Mouse (Mus musculus) cerebellum, adult 18-20 months (tissue): ENCODE measurements around the gene Slc39a3.
A peak's percentile ranks its signal among the peaks of the same experiment; 100 is the strongest.
"Not testable (repeated sequence)": the region's sequence is repeated elsewhere in the genome, so short reads cannot be mapped to it uniquely, and the experiment has no call there.

Source experiments
- DNase-seq, 2 experiments: peaks; one replicate each; pipeline ENCODE4 v3.0.0; 2021

Gene Slc39a3

DNA sequence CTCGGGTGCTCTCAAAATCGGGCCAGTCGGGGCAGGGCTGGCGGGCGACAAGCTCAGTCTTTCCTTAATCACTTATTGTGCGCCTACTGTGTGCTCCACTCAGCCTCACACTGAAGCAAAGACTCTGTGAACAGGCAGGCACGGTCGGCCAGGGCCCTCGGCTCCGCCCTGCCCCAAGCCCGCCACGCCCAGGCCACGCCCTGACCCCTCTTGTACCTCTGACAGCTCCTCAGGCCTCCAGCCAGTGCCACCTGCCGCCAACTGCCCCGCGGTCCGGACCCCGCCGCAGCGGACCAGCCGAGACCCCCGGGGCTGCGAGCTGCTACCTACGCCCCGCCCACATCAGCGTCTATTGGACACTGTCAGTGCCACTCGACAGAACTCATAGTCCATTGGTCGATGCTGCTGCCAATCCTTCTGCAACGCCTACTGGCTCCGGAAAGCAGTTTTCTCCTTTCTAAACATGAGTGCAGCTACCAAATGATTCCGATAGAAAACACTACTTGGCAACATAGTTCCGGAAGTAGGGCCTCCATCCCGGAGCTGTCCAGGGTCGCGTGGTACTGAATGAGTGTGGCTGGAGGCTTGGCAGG, at the start of gene Slc39a3:
Slc39a3 (minus strand) TSS at position 439 of the 593 bp plus-strand sequence.
- DNase-seq, result peak; percentile 96 to 100

DNA sequence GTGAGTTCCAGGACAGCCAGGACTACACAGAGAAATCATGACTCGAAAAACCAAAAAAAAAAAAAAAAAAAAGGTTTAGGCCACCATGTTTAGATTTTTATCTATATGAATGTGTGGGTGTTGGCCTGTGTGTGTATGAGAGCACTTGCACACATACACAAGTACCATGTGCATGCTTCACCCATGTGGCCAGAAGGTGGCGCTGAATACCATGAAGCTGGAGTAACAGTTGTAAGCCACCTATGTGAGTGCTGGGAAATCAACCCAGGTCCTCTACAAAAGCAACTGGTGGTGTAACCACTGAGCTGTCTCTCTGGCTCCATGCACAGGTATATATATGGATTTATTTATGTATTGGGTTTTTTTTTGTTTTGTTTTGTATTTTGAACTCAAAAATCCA, 49.8 kb upstream of the Slc39a3 start:
- no peak for DNase-seq

GRCm38 (mm10) chr10:81082168-81082960, 45.1 kb upstream of the Slc39a3 start:
- DNase-seq, result peak; percentile 73 to 85

DNA sequence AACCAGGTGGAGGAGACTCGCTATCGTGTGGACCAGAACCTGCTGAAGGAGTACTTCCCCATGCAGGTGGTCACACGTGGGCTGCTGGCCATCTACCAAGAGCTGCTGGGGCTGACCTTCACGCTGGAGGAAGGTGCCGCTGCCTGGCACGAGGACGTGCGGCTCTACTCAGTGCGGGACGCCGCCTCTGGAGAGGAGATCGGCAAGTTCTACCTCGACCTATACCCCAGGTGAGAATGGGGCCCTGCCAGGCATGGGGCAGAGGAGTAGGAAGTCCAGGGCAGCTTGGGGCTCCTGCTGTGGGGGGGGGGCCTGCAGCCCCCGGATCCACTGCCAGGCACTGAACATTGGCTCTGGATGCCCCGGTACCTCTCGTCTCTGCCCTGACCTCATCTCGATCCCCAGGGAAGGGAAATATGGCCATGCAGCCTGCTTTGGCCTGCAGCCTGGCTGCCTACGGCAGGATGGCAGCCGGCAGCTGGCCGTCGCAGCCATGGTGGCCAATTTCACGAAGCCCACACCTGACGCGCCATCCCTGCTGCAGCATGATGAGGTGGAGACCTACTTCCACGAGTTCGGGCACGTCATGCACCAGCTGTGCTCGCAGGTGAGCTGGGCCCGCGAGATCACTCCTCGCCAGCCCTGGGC, 42.9 kb upstream of the Slc39a3 start:
- peak; percentile 43 to 48 for DNase-seq

DNA sequence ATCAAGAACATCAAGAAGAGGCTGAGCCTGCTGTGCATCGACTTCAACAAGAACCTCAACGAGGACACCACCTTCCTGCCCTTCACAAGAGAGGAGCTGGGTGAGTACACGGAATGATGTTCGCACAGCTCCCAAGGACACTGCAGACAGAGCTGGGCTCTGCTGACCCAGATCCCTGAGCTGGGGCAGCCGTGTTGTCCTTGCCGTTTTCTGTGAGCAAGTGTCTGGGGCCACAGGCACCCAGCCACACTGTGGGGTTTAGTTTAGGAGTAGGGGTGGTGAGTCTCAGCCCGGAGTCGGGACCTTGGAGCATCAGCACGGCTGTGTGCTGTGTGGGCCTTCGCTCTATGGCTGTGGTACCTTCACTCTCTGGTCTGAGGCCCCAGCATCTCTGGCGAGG, 40.7 kb upstream of the Slc39a3 start:
- DNase-seq, result no peak

- DNase-seq, result no peak
These were observed 39.1 kb upstream of the Slc39a3 start for GRCm38 (mm10) chr10:81076356-81076755.

DNA sequence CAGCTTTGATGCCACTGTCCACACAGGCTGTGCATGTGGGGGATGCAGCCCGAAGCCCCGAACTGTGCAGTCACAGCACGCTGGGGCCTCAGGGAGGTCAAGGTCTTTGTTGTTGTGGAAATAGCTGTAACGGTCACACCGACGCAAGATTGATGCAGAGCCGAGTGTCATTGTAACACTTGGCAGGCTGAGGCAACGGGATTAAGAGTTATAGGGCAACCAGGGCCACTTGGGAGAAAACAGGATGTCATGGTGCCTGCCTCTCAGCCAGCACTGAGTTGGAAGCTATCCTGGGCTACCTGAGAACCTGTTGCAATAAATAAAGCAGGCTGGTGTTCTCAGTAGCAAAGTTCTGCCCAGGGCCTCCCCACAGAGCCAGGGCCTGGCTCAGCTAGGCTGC, 38.5 kb upstream of the Slc39a3 start:
- DNase-seq, result no peak

- DNase-seq, result no peak
These were observed 36.2 kb upstream of the Slc39a3 start for GRCm38 (mm10) chr10:81073464-81073863.

DNA sequence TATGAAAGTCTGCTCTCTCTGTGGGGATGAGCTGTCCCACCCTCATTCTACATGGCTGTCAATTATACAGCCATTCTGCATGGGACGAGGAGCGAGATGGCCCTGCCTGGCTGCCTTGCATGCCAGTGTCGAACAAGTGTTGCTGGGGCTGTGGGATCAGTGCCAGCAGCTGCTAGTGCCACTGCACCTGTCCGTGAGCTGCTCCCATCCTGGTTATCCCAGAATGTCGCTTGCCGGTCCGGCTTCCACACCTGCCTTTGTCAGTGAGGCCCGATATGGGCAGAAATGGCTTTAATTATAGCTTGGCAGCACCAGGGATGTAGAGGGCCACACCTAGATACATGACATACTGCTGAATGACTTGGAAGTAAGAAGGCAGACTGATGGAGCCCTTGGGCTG, 35.1 kb upstream of the Slc39a3 start:
- no peak for DNase-seq

- DNase-seq, result peak; percentile 98 to 99
These were observed 32.6 kb upstream of the Slc39a3 start, which contains the start of gene Thop1 for GRCm38 (mm10) chr10:81069836-81070235. Gene Thop1 (plus strand): TSS chr10:81070035.

DNA sequence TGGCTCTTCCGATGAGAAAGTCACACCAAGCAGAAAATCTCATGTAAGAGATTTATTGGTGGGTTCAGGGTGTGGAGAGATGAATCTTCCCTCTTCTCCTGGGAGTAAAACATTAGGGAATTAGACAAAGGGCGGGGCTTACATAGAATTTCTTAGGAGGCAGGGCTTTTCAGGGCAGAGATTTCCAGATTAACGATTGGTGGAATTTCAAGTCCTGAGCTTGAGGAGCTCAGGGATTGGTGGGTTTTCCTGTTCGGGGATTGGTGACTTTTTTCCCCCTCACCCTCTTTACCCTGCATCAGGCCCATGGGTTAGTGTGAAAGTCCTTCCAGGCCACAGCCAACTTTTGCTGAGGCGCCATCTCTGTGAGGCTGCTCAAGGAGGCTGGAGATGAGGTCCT, 31.5 kb upstream of the Slc39a3 start:
- DNase-seq, result no peak

DNA sequence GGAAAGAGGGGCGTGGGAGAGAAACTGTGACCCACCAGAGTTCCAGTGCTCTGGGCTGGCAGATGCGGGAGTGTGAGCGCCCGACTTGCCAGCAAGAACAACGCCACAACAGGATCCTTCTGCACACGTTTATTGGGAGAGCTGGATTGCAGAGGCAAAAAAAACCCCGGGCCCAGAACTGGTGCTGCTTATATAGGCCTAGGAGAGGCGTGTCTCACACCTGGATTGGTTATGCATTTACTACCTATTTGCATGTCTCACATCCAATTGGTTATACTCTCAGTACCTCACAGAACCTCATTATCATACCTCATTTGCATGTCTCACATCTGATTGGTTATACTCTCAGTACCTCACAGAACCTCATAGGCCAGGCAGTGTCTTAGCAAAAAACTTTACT, 27.3 kb upstream of the Slc39a3 start:
- DNase-seq, result not testable (repeated sequence)

GRCm38 (mm10) chr10:81062710-81063109, 25.5 kb upstream of the Slc39a3 start:
- no peak for DNase-seq

- peak; percentile 99 to 100 for DNase-seq
These were observed 22.6 kb upstream of the Slc39a3 start, which contains the start of gene Sgta for GRCm38 (mm10) chr10:81059603-81060543. Gene Sgta (minus strand): TSS chr10:81060181.

- DNase-seq, result no peak
These were observed 21.7 kb upstream of the Slc39a3 start for GRCm38 (mm10) chr10:81058896-81059295.

DNA sequence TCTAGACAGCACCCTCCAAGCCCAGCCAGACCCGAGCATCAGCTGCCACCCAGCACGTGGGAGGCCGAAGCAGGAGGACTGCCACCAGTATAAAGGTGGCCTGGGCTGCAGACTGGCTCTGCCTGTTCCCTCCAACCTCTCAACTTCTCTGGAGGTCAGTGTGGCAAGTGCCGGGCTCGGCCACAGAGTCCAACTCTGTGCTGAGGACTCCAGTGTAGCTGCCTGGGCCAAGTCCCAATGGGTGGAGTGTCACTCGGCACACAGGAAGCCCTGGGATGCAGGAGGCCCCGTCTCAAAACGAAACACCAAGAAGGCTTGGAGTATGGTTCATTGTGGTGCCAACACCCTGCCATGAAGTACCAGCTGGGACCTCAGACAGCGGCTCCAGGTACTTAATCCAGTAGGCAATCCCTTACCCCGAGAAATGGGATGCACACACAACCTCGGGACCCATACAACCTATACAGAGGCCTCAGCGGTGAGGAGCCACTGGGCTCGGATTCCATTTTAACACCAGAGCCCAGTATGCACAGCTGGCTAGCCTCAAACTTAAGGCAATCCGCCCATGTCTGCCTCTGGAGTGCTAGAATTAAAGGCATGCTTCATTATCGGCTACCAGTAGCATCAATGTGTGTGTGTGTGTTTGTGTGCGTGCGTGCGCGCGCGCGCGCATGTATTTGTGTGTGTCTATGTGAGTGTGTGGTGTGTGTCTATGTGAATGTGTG, 20.3 kb upstream of the Slc39a3 start:
- no peak for DNase-seq

GRCm38 (mm10) chr10:81055802-81056340, 18.6 kb upstream of the Slc39a3 start:
- DNase-seq, result not testable (repeated sequence)

GRCm38 (mm10) chr10:81055169-81055568, 17.9 kb upstream of the Slc39a3 start:
- no peak for DNase-seq

GRCm38 (mm10) chr10:81052577-81052976, 15.4 kb upstream of the Slc39a3 start:
- no peak for DNase-seq

GRCm38 (mm10) chr10:81051133-81051532, 13.9 kb upstream of the Slc39a3 start:
- DNase-seq, result no peak

DNA sequence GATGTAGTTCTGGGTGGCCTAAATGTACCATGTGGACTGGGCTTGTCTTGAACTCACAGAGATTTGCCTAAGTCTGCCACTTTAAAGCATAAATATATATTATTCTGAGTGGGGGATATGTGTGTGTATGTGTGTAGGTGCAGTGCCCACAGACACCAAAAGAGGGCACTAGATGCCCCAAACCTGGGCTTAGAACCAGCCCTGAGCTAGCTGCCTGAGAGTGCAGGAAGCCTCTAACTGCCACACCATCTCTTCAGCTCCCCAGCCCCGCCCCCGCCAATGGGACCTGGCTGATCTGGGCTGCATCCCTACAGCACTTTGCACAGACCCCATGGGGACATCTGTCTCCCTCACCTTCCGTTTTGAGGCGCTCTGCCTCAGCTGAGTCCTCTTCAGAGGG, 13.4 kb upstream of the Slc39a3 start:
- no peak for DNase-seq

DNA sequence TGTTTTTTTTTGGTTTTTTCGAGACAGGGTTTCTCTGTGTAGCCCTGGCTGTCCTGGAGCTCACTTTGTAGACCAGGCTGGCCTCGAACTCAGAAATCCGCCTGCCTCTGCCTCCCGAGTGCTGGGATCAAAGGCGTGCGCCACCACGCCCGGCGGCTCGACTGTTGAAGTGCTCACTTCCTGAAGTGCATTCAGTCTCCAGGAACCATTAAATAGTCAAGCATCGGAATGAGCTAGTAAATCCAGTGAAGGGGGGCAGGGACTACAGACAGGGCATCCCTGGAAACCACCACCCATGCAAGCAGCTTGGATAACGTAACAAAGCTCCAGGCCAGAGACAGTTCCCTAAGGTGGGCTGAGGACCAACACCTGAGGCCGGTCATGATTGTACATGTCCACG, 8.0 kb upstream of the Slc39a3 start:
- not testable (repeated sequence) for DNase-seq
